Mouse (Mus musculus) gastrocnemius, postnatal 4 days (tissue): ENCODE results near the gene Lrit3. TPM values are rescaled to one million over a fixed set of nuclear protein-coding genes. Genes with fewer than 3 reads are reported as not detected.

Experiments used
- DNase-seq, 2 experiments: peaks; one replicate each; pipeline ENCODE4 v3.0.0; 2021 to 2022; ENCODE audit warnings: low spot score in 2 of 2, mixed read lengths in 2 of 2
- long read RNA-seq, 2 experiments: library from polyadenylated mRNA; stranded (forward); transcript quantifications; one replicate each; pipeline ENCODE4 v2.0.0; 2021
- total RNA-seq, 2 experiments: library from RNA; stranded (reverse); gene quantifications; 2 replicates each; pipeline ENCODE4 v1.2.3; 2021

The Lrit3 gene
- total RNA-seq: not detected
- long read RNA-seq, experiment 1: 0 reads
- long read RNA-seq, experiment 2: 0 reads

GRCm38 (mm10) chr3:129803765-129804164 lies at the start of gene Lrit3:
TSS of gene Lrit3 (minus strand) at chr3:129804030.
- no peak for DNase-seq

DNA sequence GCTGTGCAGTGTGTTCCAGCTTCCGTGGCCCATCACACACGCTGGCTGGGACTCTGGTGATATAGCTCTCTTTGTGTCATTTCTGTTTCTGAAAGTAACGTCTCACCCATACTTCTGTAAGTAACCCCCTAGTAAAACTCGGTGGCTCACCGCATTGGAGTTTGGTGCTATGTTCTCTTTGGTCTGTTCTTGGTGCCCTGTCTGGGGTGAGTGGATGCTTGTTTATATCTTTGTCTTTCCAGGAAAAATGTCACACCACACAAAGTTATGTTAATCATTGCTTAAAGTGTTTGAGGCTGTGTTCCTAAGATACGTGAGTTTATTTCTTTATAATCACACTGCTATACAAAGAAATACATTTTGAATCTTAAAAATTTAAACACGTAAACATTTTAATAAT lies 43.0 kb upstream of the Lrit3 start:
- no peak for DNase-seq

DNA sequence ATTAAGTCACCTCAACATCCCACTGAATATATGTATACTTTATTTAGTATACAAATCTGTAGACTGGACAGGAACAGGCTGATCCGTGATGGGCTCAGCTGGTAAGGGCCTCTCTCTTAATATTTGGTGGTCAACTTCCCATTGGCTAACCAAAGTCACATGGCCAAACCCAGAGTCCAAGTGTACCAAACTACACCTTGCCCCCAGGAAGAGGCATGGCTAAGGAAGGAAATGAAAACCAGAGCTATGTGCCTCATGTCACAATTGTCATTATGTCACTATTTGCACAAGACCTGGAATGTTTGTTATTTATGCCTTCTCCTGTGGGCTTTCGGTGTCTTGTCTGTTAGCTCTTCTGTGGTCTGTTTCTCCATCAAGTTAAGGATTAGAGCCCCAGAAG lies 42.0 kb upstream of the Lrit3 start:
- DNase-seq: no peak

DNA sequence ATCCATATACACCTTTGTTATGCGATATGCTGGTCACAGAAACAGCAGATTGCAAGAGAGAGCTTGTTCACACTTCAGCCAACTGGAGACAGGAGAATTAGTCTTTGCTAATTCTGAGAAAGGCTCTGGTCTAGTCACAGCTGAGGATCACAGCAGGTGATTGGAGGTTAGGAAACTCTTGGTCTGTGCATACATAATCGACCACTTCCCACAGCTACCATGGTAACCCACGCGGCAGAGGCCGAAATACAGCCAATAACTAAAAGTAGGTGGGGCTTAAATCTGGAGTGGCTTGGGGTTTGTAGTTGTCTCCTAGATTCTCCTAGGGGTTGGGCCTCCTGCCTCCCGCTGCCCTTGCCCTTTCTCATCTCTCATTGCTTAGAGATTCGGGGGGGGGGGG lies 34.2 kb upstream of the Lrit3 start:
- no peak for DNase-seq

DNA sequence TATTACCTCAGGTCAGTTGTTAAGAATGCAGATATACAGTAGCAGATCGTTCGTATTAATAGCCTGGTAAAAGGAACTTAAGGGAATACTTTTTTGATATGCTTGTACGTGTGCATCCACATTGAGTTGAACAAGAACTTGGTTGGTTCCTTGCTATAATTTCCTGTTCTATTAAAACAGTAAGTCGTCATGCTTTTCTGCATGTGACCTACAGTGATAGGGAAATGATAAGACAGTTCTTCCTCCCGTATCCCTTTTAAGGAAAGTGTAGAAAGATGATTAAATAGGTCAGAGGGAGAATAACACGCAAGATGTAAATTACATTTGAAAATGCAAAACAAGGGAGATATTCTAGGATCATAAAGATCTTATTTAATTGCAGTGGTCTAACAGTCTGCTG lies 33.1 kb upstream of the Lrit3 start:
- DNase-seq: no peak

DNA sequence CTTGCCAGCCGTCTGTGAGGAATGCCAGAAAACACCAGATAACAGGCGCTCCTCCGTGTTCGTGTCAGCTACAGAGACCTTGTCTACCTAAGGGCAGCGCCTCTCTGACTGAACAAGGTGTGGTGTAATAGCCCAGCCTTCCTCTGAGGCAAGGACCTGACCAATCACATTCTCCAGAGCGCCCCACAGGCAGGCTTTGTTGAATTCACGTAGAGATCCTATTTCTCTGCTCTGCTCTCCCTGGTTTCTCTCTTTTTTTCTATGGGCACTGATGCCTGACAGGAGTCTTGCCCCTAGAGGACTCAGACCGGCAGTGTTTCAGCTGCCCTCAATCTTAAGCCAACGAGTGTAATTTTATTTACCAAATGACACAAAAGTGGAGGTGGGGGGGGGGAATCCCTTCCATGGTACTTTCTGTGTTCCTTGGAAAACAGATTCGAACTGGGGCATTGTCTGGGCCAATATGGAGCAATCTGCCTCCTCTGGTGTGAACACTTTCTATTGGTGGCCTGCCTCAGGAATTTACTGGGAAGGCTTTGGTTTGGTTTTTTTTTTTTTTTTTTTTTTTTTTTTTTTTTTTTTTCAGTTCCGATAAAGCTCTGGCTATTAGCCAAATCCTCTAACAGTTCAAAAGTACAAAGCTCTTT lies 32.3 kb upstream of the Lrit3 start:
- no peak for DNase-seq

- DNase-seq: no peak
Observed at GRCm38 (mm10) chr3:129835388-129835934, 31.6 kb upstream of the Lrit3 start, which contains the start of gene Cfi. TSS of gene Cfi (plus strand) at chr3:129835884.

DNA sequence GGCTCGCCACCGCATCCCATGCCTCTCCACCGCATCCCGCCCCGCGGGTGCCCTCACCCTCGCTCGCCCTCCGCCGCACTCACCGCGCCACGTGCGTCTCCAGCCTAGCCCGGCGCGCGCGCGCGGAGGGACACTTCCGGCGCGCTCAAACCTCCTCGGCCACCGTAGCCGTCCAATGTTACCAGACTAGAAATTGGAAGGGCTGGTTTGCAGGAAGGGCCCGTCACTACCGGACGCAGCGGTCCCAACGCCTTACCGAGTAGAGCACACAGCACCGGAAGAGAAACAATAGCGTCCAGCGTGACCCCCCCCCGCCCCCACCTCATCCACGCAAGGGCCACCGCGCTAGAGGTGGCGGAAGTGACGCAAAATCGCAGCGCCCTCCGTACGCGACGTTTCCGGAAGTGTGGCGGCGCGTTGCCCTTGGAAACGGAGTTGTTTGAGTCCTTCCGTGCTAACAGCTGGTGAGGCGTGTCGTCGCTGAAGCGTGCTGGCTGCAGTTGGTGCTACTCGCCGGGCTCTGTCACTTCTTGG lies 27.3 kb upstream of the Lrit3 start, which contains the start of gene Gar1:
TSS of gene Gar1 (minus strand) at position 362 of the 534 bp plus-strand sequence.
- peak; percentile 85 to 97 for DNase-seq

GRCm38 (mm10) chr3:129830626-129831025 lies 26.8 kb upstream of the Lrit3 start:
- peak; percentile 34 to 52 for DNase-seq

GRCm38 (mm10) chr3:129827691-129828090 lies 23.9 kb upstream of the Lrit3 start:
- DNase-seq: no peak

GRCm38 (mm10) chr3:129826691-129827090 lies 22.9 kb upstream of the Lrit3 start:
- DNase-seq: no peak

DNA sequence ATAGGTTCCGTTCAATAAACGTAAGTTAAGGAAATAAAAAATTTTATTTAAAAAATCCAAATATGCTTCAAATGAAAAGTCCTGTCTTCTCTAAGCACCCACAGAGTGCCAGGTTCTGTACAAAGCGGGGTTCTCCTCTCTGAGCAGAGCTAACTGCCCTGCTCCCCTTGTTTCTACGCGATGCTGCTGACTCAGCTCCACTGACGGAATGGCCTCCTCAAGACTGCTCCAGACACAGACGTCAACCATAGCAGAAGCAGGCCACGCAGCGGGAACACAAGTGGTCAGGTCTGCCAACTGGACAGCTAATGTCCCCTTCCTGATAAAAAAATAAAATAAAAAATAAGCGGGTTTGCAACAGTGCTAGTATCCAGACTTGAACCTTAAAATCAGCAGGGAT lies 21.1 kb upstream of the Lrit3 start:
- DNase-seq: no peak

DNA sequence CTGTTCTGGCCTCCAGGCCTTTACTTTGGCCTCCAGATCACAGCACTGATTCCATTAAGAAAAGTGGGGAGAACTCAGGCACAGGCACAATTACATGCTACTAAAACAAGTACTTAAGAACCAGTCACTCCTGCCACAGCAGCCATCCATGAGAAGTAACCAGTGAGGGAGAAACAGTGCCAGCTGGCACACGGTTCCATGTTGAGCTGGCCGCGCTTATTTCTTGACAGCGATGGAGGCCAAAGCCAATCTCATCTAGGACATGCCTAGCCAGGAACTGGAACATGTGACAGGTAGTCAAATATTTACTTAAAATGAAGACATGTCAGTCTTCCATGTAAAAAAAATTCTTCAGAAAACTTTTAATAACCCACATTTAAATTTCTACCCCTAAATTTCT lies 20.3 kb upstream of the Lrit3 start:
- DNase-seq: no peak

DNA sequence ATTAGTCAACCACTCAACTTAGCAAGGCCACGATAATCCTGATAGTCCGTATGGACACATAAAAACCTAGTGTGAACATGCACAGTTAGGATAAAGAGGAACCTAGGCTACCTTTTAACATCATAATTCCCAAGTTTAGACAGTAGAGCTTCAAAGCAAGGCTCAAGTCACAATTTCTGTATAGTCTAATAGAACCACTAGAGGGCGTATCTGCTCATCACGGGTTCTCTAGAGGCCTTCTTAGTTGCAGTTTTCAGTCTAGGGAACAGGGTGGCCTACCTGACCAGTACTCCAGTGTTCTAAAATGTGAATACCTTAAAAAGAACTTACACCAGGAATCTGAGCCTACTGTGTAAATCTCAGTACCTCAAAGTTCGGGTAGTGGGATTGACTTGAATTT lies 19.5 kb upstream of the Lrit3 start:
- no peak for DNase-seq

GRCm38 (mm10) chr3:129822206-129822775 lies 18.5 kb upstream of the Lrit3 start, which contains the start of gene Rrh:
TSS of gene Rrh (minus strand) at chr3:129822587.
- no peak for DNase-seq

DNA sequence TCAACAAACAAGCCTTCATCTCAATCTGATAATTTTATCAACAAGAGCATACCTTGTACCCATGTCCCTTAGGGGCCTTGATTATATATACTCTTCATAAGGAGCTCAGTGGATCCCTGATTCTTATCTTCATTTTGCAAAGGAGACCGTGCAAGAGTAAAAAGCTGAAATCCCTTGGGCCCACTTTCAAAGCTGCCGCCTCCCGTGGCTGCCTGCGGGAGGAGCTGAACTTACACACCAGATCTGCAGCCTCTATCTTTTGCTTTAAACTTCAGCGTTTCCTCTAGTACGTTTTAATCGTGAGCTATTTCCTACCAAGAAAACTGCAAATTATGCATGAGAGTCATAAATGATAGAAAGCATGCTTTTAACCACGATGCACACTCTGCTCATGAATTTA lies 17.9 kb upstream of the Lrit3 start:
- DNase-seq: no peak

- no peak for DNase-seq
Observed at GRCm38 (mm10) chr3:129820847-129821246, 17.0 kb upstream of the Lrit3 start.

DNA sequence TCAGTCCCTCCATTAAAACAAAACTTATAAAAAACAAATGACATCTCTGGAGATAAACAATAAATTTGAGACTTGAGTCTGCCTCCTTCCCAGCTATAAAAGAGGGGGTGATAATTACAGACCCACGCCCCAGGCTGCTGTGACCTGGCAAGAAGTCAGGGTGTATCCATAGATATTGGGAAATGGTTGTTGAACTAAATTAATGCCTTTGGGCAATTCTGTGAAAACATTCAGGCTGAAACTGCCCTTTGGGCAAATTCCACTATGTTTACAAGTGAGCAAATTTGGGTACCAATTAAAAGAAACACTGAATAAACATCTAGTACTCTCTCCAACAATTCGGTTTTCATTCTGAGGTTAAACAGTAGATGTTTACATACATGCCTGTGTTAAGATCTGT lies 4.8 kb downstream of the Lrit3 start:
- no peak for DNase-seq

DNA sequence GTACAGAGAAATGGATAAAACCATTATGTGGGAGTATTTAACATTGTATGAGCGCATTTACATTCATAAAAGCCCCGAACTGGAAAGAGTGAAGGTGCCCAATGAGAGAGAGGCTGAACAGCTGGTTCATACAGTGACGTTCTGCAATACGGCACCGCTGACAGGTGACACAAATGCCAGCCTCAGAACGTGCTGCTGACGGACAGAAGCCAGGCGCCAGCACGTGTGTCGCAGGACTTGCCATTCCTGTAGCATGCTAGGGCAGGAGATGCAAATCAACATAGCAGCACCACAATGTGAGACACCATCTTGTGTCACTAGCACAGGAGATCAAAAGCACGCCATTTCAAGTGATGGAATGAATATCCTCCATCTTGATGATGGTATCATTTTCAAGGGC lies 5.3 kb downstream of the Lrit3 start:
- no peak for DNase-seq

GRCm38 (mm10) chr3:129797341-129797740 lies 6.5 kb downstream of the Lrit3 start:
- DNase-seq: no peak

DNA sequence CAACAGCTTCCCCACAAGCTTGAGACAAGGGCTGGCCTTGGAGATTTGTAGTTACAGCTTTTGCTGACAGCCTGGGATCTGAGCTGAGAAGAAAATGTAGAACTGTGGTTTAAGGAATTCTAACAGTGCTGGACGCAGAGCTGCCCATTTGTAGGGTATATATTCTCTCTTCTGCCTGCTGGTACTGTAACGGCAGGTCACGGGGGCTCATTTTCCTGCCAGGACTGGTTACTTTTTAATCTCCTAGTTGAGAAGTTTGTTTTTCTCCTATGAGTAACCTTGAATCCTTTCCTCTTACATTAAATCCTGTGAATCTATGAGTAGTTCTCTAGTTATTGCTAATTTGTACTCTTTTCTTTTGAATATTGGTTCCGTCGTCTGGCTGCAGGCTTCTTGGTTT lies 10.0 kb downstream of the Lrit3 start:
- DNase-seq: no peak

GRCm38 (mm10) chr3:129782746-129783145 lies 21.1 kb downstream of the Lrit3 start:
- no peak for DNase-seq
